Comparison of ENCODE assay signal across 15 mouse cellular contexts in genomic region chr12:71355092-71355491, GRCm38 (mm10). TPM values are rescaled to one million over a fixed set of nuclear protein-coding genes. Genes with fewer than 3 reads are reported as not detected.
DNase-seq lines count a peak whose midpoint lies in the region; ATAC-seq and TF ChIP-seq lines count a peak whose summit lies in the region.
"Had no signal": no experiment of that assay in that cellular context is flagged by ENCODE, and none has a peak within 500 bp of the region (broad histone marks: within the 10 kb centered on the region; RNA-seq: fewer than 3 reads in every experiment).

No protein-coding gene starts in this region.

- no peaks in the 10 kb centered on the region for H3K4me1 ChIP-seq in forebrain, embryonic 11.5 days (replicated peaks; ENCODE audit: control insufficient read depth, insufficient read depth, low read length)
- H3K4me1 ChIP-seq in forebrain, embryonic 13.5 days, result peaks cover 3% of the 10 kb centered on the region; the same call in 1 of the 2 replicates
- peaks cover 6% of the 10 kb centered on the region; the same call in 1 of the 2 replicates for H3K4me1 ChIP-seq in kidney, adult 2 months (ENCODE audit: control insufficient read depth, insufficient read depth, low read length)
- H3K4me1 ChIP-seq in liver, postnatal 0 days (ENCODE audit: insufficient read depth), result no peaks in the 10 kb centered on the region
- H3K4me1 ChIP-seq in lung, adult 2 months (ENCODE audit: control insufficient read depth, insufficient read depth, low read length), result no peaks in the 10 kb centered on the region

- TF ChIP-seq CTCF in kidney, adult 2 months (conservative IDR thresholded peaks at IDR 0.05; ENCODE audit: insufficient read depth, insufficient read length, low read depth, low read length), result no peak
- TF ChIP-seq CTCF in liver, postnatal 0 days (IDR thresholded peaks at IDR 0.05; ENCODE audit: low read depth), result no peak
- TF ChIP-seq CTCF in gastrocnemius, adult 2 months (IDR thresholded peaks at IDR 0.05), result no peak
- no peak for TF ChIP-seq CTCF in lung, adult 2 months (IDR thresholded peaks at IDR 0.05; ENCODE audit: insufficient read depth, low read length)

- H3K27ac ChIP-seq in forebrain, embryonic 11.5 days (ENCODE audit: low read depth, low read length), result no peak overlapping the region
- no peak overlapping the region for H3K27ac ChIP-seq in forebrain, embryonic 13.5 days
- H3K27ac ChIP-seq in kidney, adult 2 months (ENCODE audit: insufficient read depth, low read depth, low read length), result peak overlapping the region; percentile 80
- peak overlapping the region; percentile 92 for H3K27ac ChIP-seq in liver, postnatal 0 days (ENCODE audit: low read depth)
- no peak overlapping the region for H3K27ac ChIP-seq in gastrocnemius, adult 2 months
- H3K27ac ChIP-seq: embryonic facial prominence, embryonic 13.5 days; heart, adult 2 months; hindbrain, embryonic 12.5 days had no signal

- no peak overlapping the region for H3K9ac ChIP-seq in forebrain, embryonic 11.5 days (ENCODE audit: low read length)
- H3K9ac ChIP-seq in forebrain, embryonic 13.5 days, result no peak overlapping the region
- no peak overlapping the region for H3K9ac ChIP-seq in liver, postnatal 0 days (replicated peaks)
- H3K9ac ChIP-seq: embryonic facial prominence, embryonic 13.5 days; hindbrain, embryonic 12.5 days had no signal

- no peak for ATAC-seq in forebrain, embryonic 11.5 days (replicated peaks; ENCODE audit: low FRiP score)
- ATAC-seq in forebrain, embryonic 13.5 days, result no peak
- peak; percentile 97 for ATAC-seq in liver, postnatal 0 days

- TF ChIP-seq EP300 in liver, postnatal 0 days (IDR thresholded peaks at IDR 0.05; ENCODE audit: low read depth), result peak; percentile 81; the same call in 1 of the 2 replicates

- H3K27me3 ChIP-seq in forebrain, embryonic 11.5 days (ENCODE audit: control insufficient read depth, insufficient read depth, low read length), result no peaks in the 10 kb centered on the region
- no peaks in the 10 kb centered on the region for H3K27me3 ChIP-seq in forebrain, embryonic 13.5 days
- no peaks in the 10 kb centered on the region for H3K27me3 ChIP-seq in kidney, adult 2 months (replicated peaks; ENCODE audit: control insufficient read depth, insufficient read depth, low read length)
- H3K27me3 ChIP-seq in liver, postnatal 0 days (ENCODE audit: insufficient read depth, low read length), result no peaks in the 10 kb centered on the region
- H3K27me3 ChIP-seq: embryonic facial prominence, embryonic 13.5 days; hindbrain, embryonic 12.5 days had no signal

- no peak for TF ChIP-seq POLR2A in kidney, adult 2 months (IDR thresholded peaks at IDR 0.05; ENCODE audit: low read depth, low read length)
- no peak for TF ChIP-seq POLR2A in lung, adult 2 months (IDR thresholded peaks at IDR 0.05; ENCODE audit: borderline replicate concordance, extremely low read depth, low read depth, low read length)

- H3K4me3 ChIP-seq in forebrain, embryonic 11.5 days (ENCODE audit: low read depth, low read length), result no peak overlapping the region
- H3K4me3 ChIP-seq in forebrain, embryonic 13.5 days, result no peak overlapping the region
- no peak overlapping the region for H3K4me3 ChIP-seq in kidney, adult 2 months (ENCODE audit: insufficient read depth, low read depth, low read length)
- no peak overlapping the region for H3K4me3 ChIP-seq in liver, postnatal 0 days (ENCODE audit: low read depth, low read length)
- H3K4me3 ChIP-seq in gastrocnemius, adult 2 months, result no peak overlapping the region
- H3K4me3 ChIP-seq in lung, adult 2 months (replicated peaks; ENCODE audit: extremely low read depth, low read depth, low read length), result no peak overlapping the region
- H3K4me3 ChIP-seq: embryonic facial prominence, embryonic 13.5 days; heart, adult 2 months; hindbrain, embryonic 12.5 days had no signal

- WGBS in forebrain, embryonic 11.5 days, result 67% methylated on average over 3 of the region's 3 CpGs
- WGBS in forebrain, embryonic 13.5 days, result 75% methylated on average over 3 of the region's 3 CpGs
- WGBS in kidney, adult 2 months, result 28% methylated on average over 3 of the region's 3 CpGs
- 63% methylated on average over 3 of the region's 3 CpGs for WGBS in liver, postnatal 0 days (ENCODE audit: insufficient replicate concordance)
- 70% methylated on average over 3 of the region's 3 CpGs for WGBS in lung, adult 2 months

- intact Hi-C loops in gastrocnemius, adult 2 months (cut with DNase I), result no loop called here

- H3K36me3 ChIP-seq in forebrain, embryonic 11.5 days (ENCODE audit: control insufficient read depth, insufficient read depth, low read length), result no peaks in the 10 kb centered on the region
- H3K36me3 ChIP-seq in forebrain, embryonic 13.5 days (ENCODE audit: poor library complexity, severe bottlenecking), result no peaks in the 10 kb centered on the region
- no peaks in the 10 kb centered on the region for H3K36me3 ChIP-seq in kidney, adult 2 months (ENCODE audit: control insufficient read depth, insufficient read depth, low read length)
- H3K36me3 ChIP-seq in liver, postnatal 0 days (replicated peaks; ENCODE audit: insufficient read depth, low read length), result no peaks in the 10 kb centered on the region
- H3K36me3 ChIP-seq: embryonic facial prominence, embryonic 13.5 days; hindbrain, embryonic 12.5 days had no signal

- H3K4me2 ChIP-seq in forebrain, embryonic 11.5 days (ENCODE audit: low read depth, low read length, severe bottlenecking), result no peak overlapping the region
- H3K4me2 ChIP-seq in forebrain, embryonic 13.5 days, result no peak overlapping the region
- peak overlapping the region; percentile 29; the same call in 1 of the 2 replicates for H3K4me2 ChIP-seq in liver, postnatal 0 days (ENCODE audit: low read depth, low read length)
- H3K4me2 ChIP-seq: embryonic facial prominence, embryonic 13.5 days; hindbrain, embryonic 12.5 days had no signal

- H3K9me3 ChIP-seq in forebrain, embryonic 11.5 days (ENCODE audit: control insufficient read depth, low read length), result no peaks in the 10 kb centered on the region
- no peaks in the 10 kb centered on the region for H3K9me3 ChIP-seq in forebrain, embryonic 13.5 days (replicated peaks)
- no peaks in the 10 kb centered on the region for H3K9me3 ChIP-seq in liver, postnatal 0 days (ENCODE audit: low read length)
- H3K9me3 ChIP-seq: embryonic facial prominence, embryonic 13.5 days; hindbrain, embryonic 12.5 days had no signal

- peak; percentile 4 for DNase-seq in forebrain, embryonic 11.5 days (ENCODE audit: low spot score)
- peak; percentile 88 for DNase-seq in kidney, adult 2 months
- peak; percentile 38 to 68 for DNase-seq in kidney, postnatal 25 days
- peak; percentile 25 for DNase-seq in liver, postnatal 0 days
- DNase-seq in gastrocnemius, adult 2 months, result no peak
- no peak for DNase-seq in lung, adult 2 months
- DNase-seq: cerebellum, adult 18-20 months; gastrocnemius, postnatal 14 days; heart, adult 2 months; layer of hippocampus, adult 9-11 months; spleen, adult 18-20 months; thymus, adult 18-20 months had no signal

RNA-seq across cellular contexts. Expression of gene Dact1, which starts 45.4 kb away (rescaled TPM):
- 11.0 and 13.1 TPM in 2 replicates for polyA plus RNA-seq in forebrain, embryonic 11.5 days (2014; fragmentation: Nextera tagmentation; extraction: Ambion mirVana)
- polyA plus RNA-seq in forebrain, embryonic 13.5 days (2015; fragmentation: Nextera tagmentation; extraction: Ambion mirVana), result 22.4 and 26.0 TPM in 2 replicates
- 3.9 and 4.0 TPM in 2 replicates for polyA plus RNA-seq in kidney, adult 2 months (2012; rRNA removed)
- polyA plus RNA-seq in liver, postnatal 0 days (2015; fragmentation: Nextera tagmentation; extraction: Ambion mirVana), result 0.36 and 0.51 TPM in 2 replicates
- total RNA-seq in gastrocnemius, adult 2 months (2021), result 1 to 10 TPM; 2.7 to 3.4 TPM
- polyA plus RNA-seq in lung, adult 2 months (2012; rRNA removed), result 7.5 and 8.7 TPM in 2 replicates

Comparison
In these comparisons a context has a peak if more than half of its experiments do, and no peak if none do; other contexts are left out.
1. DNase-seq: peak in forebrain, embryonic 11.5 days (single experiment), kidney, adult 2 months (single experiment), kidney, postnatal 25 days (2 of 2) and liver, postnatal 0 days (single experiment); none in gastrocnemius, adult 2 months (single experiment) and lung, adult 2 months (single experiment).
2. H3K27ac ChIP-seq: peak in kidney, adult 2 months (single experiment) and liver, postnatal 0 days (single experiment); none in forebrain, embryonic 11.5 days (single experiment), forebrain, embryonic 13.5 days (single experiment) and gastrocnemius, adult 2 months (single experiment).